Mouse (Mus musculus) spleen, embryonic (tissue): ENCODE results near the gene Asz1.

ENCODE experiments used
- CTCF ChIA-PET: fragments of 350-600 bp; sonication (Branson Sonifier 250); formaldehyde crosslinking; loops from one replicate; lab custom pipeline; 2022; lab: Charles Lee

Asz1 gene

GRCm38 (mm10) chr6:18007356-18007755, 101.5 kb downstream of the Asz1 start:
- CTCF ChIA-PET = no interaction called here

- CTCF ChIA-PET = no interaction called here
Measured at GRCm38 (mm10) chr6:18002065-18002464, 106.8 kb downstream of the Asz1 start.
